Mouse (Mus musculus): Measurements from ENCODE around the gene Ccdc34. TPM values are rescaled to one million over a fixed set of nuclear protein-coding genes. Genes with fewer than 3 reads are reported as not detected.

Ccdc34 gene
- total RNA-seq, 2 experiments from 2014 or later, result 2.5 to 3.4 TPM

DNA sequence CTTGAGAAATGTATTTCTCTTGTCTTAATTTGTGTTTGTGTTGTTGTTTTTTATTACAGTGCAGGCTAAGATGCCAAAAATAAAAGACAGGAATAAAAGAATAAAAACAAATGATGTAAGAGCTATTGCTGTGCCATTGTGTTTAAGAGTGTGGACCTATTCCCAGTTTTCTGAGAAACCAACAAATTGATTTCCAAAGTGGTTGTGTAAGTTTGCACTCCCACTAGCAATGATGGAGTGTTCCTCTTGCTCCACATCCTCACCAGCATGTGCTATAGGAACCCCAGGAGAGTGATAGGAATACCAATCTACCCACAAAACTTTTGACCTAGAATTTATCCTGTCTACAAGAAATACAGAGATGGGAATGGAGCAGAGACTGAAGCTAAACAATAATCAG is 150.7 kb downstream of the Ccdc34 start:
- intact Hi-C loops (cut with DNase I), result no loop called here
- DNase-seq, result no peak

DNA sequence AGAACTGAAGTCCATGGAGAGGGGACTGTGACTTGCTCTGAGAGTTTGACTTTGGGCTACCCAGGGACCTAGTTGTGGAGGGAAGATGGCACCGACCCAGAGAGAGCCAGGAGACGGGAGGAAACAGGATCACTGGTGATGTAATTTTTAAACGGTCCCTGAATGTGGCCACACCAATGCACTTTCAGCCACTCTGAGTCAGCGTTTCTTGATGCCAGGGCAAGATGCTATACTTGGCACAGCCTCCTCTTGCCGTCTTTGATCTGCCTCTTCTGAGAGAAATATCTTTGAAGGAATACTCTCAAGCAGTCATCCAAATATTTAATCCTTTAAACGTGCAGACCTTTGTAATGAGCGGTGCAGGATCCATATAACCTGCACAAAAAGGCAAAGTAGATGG is 154.8 kb downstream of the Ccdc34 start:
- no peak for DNase-seq
- intact Hi-C loops (cut with DNase I), result no loop called here

DNA sequence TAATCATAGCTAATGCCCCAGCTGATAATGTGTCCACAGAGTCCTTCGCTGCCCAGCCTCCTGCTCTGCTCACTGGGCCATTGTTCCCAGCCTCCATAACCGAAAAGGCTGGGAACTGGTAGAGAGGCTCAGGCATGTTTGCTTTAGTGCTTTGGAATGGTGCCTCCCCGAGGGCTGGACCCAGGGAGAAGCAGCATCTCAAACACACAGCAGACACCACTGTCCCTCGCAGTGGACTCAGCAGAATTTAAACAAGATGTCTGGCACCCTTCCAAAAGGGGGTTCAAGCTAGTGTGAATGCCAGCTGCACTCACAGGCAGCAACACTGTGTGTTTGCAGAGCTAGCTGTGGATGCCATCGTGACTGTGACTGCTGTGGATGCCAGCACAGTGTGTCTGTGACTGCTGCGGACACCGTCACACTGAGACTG is 156.2 kb downstream of the Ccdc34 start:
- no peak for DNase-seq
- intact Hi-C loops (cut with DNase I), result no loop called here

DNA sequence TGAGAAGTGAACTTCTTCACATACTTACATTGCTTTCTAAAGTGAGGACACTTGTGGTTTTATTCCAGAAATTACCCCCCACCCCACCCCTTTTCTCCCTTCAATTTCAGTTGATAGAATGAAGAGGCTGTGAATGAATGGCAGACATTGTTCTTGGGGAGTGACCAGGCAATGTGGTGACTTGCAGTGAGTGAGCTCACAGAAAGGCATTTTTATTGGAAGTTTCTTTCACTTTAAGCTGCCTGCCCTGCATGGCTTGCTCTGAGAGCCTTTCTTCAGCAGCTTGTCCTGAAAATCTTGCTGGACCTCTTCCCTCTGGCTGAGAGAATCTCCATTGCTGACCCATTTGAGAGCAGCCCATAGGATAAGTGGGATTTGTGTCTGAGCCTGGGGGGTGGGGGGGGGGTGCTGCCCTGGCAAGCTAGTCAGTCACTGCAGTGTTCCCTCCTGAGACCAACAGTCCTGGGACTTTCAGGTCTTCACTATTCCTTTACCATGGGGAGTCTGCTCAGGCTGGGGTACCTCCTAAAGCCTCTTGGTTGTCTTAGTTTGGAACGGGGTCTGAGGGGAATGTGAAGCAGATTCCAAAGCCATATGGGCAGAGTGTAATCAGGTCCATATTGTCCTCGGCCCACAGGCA is 159.3 kb downstream of the Ccdc34 start:
- no peak for DNase-seq
- intact Hi-C loops (cut with DNase I), result no loop called here

DNA sequence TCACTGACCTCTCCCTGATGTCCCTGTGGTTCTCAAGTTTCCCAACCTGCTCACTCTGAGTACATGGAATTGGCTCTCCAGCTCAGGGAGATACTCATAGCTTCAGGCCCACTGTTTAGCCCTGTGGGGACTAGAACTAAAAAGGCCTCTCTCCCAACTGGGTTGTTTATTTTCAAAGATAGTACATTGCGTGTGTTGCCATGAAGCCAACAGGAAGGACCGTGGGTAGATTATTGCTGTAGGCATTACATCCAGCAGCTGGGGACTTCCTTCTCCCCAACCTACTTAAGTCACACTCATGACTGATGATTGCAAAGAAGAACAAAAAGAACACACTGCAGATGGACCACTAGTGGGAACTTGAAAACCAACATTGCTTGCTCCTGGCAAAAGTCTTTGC is 159.8 kb downstream of the Ccdc34 start:
- DNase-seq, result no peak
- intact Hi-C loops (cut with DNase I), result no loop called here

DNA sequence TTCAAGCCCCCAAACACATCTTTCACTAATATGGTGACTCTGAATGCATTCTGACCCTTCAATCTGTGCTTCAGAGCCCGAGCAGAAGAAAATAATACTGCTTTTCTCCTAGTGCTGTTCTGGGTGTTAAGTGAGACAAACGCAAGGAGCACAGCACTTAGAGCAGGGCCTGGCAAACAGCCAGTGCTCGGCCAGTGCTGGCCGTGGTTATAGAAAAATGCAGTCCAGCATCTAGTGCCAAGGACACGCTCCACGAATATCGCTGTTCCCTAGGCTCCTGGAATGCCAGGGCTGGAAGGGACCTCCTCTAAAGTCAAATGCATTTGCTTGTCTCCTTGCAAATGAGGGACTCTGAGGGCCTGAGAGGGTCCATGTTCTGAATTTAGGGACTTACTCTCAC is 160.3 kb downstream of the Ccdc34 start:
- intact Hi-C loops (cut with DNase I), result no loop called here
- peak in 1 of 2 experiments; percentile 18 for DNase-seq

DNA sequence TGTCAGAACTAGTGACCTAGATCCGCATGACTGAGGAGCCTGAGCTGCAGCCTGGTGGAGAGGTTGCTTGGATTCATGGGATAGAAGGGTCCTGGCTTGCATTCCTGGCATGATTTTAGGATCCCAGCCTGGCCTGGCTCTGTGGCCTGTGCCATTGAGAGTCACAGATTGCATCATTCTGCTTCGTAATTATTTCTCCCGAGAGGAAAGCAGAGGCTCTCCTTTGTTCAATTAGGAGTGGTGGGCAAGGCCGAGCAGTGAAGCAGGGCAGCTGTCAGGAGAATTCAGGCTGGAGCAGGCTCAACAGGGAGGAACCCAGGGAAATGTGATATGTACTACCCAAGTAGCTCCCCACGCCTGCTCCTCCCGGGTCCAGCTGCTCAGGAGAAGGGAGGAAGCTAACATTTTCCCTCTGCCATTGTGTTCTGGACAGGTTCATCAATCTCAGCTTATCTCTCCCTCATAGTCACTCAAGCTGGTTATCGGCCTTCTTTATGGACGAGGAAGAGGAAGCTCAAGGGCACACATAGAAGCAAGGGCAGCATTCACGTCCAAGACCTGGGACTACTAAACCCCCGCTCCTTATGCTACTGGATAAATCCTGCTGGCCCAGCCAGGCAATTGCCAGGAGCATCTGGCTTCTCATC is 162.2 kb downstream of the Ccdc34 start:
- peak; percentile 43 to 45 for DNase-seq
- intact Hi-C loops (cut with DNase I), result no loop called here

DNA sequence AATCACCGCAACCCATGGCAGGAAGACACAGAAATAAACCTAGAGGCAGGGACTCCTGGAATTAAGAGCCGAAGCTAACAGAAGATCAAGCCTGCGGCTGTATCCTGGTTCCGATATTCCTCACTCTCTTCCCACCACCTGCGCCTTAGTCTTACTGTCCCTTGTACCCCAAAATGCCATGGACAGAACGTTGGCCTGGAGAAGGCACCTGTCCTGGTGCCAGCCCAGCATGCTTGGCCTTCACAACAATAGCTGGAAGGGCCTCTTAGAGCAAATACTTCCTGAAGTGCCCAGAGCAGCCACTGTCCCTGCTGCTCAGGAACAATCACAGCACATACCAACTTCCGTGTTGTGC is 162.7 kb downstream of the Ccdc34 start:
- intact Hi-C loops (cut with DNase I), result no loop called here
- DNase-seq, result no peak

DNA sequence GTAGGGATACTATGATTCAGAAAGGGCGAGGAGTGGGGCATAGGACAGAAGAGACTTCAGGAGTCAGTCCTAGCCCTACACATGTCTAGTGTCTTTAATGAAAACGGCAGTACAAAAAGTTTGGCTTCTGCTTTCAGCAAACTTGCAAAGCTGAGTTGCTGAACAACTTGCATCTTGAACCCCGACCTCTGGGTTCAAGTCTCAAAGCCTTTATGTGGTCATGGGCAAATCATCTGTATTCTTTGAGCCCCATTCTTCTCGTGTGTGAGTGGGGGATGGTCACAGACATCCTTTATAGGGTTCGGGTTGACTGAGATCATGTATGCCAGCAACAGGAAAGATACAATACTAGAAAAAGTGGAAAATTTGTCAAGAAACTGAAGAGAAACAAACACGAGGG is 164.0 kb downstream of the Ccdc34 start:
- intact Hi-C loops (cut with DNase I), result no loop called here

DNA sequence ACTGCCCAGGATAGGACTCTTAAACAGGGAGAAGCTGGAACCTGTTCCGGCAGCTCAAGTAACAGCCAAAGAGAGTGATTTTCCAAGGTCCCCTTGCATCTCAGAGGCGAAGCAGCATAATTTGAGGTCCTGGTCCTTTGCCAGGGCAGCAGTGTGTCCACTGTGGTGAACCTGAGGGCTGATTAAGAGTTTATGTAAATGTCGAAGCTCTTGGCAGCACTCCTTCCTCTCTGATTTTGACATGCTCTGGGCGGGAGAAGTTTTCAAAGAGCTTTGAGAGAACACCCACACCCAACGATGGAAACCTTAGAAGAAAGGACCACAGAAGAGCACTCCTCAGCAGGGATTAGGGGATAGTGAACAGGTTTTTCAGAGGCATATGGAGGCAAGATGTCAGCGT is 164.6 kb downstream of the Ccdc34 start:
- no peak for DNase-seq
- intact Hi-C loops (cut with DNase I), result no loop called here

More for the DNA sequence above, 164.0 kb downstream of the Ccdc34 start:
- DNase-seq, result no peak

DNA sequence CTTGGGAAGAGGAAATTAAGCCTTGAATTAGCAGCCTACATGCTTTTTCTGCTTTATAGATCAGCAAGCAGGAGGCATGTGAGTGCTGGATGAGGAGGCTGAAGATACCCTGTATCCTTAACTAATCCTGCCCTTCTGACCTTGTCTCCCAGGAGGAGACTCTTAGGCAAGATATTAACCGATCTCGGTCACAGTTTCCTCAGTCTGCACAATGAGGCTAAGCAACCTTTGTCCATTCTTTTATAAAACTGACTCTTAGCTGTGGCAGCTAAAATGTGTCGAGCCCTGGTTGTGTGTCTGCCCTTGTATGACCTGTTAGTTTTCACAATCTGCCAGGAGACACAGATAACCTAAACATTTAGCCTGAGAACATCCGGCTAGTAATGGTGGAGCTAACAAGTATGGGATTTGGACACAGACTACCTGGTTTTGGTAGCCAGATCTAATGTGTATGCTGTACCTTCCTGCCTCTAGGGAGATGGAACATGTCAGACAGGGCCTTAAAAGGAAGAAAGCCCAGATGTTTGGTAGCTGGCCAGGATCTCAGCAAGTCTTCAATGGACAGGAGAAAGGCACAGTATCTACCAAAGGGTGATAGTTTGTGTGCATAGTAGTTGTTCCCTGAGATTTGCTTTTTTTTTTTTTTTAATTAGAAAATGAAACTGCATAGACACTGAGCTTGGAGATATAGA is 165.3 kb downstream of the Ccdc34 start:
- DNase-seq, result no peak
- intact Hi-C loops (cut with DNase I), result no loop called here

DNA sequence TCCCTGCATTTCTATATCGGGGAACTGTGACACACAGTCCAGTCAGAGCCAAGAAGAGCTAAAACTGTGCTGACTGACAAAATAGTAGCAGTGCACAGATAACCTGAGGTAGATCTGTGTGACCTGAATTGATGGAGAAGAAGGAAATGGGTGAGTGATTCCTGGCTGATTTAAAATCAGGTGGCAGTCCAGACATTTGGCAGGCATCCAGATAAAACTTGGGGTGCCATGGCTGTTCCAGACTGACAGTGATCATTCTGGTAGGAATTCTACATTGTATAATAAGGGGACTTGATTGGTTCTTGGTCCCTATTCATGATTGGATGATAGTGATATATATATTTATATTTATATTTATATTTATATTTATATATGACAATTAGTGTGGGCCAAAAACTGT is 166.5 kb downstream of the Ccdc34 start:
- no peak for DNase-seq
- intact Hi-C loops (cut with DNase I), result no loop called here

DNA sequence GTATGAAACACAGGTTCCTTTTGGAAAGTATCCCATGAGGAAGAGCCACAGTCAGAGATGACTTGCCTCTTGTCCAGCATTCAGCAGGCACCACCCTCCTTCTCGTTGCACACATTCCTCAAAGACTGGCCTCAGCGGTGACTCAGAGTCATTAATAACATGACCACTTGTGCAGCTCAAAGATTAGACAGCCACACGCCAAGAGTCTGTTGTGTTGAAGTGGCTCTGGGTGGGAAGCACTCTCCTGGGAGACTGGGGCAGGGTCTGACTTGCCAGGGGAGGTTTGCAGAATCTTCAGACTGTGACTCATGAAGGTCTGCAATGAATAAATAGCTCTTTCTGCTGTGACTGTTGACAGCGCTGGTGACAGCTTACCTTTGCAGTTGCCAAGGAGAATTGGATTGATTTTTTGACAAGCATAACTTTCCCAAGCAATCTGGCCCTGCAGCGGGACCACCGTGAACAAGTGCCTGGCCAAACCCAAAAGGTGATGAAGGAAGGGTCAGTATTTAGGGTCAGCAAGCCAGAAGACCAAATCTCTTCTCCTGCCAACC is 168.9 kb downstream of the Ccdc34 start:
- DNase-seq, result peak in 1 of 2 experiments; percentile 27

DNA sequence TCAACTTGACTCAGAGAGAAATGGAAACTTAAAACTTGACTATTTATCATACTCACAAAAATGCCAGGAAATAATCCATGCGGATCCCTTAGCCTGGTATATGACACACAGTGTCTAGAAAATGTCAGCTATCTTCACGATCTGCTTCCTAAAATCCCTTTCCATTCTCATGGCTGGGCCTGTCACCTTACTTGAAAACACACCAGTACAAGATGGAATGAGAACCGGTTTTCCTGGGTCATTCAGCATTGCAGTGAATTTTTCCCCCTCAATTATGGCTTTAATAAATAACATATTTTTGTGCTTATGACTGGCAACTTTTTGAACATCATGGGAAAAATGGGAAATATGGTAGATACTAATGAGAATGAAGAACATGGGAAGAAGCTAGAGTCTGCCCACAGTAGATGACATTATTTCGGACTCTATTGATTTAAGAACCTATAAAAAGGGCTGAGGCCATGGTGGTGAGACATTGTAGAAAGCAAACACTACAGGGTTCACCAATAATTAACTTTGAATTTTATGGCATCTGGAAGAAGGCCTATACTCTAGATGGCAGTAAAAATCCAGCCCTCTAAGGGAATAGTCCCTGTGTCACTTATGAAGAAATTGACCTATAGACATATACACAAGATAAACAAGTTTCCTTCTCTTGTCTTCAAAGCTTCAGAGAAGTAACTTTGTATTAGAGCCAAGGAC is 171.2 kb downstream of the Ccdc34 start:
- DNase-seq, result no peak
- intact Hi-C loops (cut with DNase I), result no loop called here

More for the DNA sequence above, 168.9 kb downstream of the Ccdc34 start:
- intact Hi-C loops (cut with DNase I), result no loop called here

DNA sequence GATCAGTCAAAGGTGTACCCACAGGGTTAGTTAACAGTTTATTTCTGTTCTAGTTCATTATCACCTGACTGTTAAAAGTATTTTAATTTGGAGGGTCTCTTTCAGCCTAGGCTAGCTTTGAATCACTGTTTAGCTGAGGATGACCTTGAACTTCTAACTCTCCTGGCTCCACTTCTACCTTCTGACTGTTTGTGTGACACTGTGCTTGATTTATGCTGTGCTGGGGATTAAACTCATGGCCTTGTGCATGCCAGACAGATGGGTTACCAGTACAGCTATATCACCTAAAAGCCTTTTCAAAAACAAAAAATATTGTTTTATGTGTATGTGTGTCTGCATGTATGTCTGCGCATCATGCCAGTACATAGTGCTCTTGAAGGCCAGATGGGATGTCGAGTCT is 172.8 kb downstream of the Ccdc34 start:
- intact Hi-C loops (cut with DNase I), result no loop called here
- DNase-seq, result no peak

DNA sequence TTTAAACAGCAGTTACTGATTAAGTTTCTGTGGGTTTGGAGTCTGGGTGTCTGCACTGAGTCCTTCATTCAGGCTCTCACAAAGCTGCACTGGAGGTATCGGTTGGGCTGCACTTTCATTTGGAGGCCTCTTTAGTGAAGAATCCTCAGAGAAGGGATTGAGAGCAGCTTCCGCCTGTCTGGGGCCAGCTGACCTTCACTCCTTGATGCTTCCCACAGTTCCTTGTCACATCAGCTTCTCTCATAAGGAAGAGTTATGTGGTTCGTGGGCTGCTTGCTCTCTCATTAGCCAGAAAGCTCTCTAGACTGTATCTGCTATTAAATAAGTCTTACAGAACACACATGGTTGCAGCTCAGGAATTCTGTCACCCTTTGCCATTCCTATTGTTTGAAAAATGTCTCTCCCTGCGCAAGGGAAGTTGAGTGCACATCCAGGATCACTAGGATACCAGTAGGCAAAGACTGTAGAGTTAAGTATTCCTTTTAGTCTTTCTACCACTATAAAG is 173.6 kb downstream of the Ccdc34 start:
- intact Hi-C loops (cut with DNase I), result no loop called here
- no peak for DNase-seq

DNA sequence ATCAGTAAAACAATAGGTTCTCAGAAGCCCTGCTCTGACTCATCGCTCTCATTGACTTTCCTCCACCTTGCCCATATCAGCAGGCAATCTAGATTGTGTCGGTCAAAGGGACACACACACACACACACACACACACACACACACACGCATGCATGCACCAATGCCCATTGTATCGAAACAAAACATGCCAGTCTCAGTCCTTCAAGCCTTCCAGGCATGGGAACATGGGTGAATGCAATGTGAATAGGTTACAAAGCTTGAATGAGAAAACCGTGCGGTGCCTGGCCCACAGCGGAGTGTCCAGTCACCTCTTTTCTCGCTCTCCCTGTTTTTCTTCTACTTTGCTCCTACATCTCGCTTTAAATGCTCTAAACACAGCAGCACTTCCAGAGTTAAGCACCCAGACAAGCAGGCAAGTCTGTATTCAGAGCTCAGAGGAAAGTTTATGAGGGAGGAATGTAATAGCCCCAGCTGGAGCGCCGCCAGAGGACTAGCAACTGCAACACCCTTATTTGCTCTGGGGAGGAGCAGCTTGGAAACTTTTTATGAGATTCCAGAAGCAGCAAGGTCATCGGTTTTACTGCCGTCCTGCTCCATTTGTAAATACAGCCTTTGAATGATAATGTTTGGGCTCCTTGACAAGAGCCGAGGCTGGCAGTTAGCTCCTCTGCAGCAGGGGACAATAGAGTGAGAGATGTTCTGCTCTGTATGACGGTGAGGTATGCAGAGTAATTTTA is 174.5 kb downstream of the Ccdc34 start:
- DNase-seq, result peak; percentile 76 to 81
- intact Hi-C loops (cut with DNase I), result no loop called here

DNA sequence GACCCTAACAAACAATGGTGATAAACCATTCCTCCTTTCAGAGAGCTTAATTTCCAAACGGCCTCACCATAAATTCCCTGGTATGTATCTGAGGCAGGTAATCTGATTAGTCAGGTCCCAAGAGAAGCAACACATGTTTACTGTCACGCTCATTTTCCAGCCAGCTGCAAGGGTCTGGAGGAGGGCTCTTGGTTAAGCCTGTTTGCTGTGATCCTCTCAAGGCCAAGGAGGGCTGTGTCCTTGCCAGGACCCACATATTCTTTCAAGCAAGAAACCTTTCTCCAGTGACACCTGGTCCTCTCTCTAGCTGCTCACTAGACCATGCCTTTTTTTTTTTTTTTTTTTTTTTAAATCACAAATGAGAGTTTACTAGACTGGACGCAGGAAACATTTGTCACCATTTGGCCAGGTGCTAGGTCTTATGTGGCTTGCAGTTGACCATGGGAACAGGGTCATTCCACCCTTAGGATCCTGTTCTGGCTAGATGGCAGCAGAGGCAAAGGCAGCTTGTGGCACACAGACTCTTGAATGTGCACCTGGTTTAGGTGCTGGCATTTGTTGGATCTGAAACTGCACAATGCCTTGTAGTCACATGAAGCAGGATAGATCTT is 175.2 kb downstream of the Ccdc34 start:
- intact Hi-C loops (cut with DNase I), result no loop called here
- DNase-seq, result no peak

DNA sequence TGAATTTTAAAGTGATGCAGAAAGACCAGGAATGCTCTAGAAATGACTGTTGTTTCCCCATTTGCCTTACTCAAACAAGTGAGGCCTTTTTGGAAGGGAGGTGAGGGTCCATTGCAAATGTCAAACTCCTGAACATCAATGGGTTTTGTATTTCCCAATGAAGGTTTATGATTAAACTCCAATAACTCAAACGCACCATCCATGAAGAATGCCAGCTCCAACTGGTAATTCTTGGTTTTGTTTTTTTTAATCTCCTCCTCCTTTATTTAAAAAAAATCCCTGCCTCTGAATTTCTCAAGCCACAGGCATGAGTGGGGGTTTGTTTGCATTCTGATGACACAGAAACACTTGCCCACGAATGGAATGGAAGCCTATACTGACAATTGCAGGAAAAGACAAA is 178.9 kb downstream of the Ccdc34 start:
- DNase-seq, result no peak
- intact Hi-C loops (cut with DNase I), result no loop called here

DNA sequence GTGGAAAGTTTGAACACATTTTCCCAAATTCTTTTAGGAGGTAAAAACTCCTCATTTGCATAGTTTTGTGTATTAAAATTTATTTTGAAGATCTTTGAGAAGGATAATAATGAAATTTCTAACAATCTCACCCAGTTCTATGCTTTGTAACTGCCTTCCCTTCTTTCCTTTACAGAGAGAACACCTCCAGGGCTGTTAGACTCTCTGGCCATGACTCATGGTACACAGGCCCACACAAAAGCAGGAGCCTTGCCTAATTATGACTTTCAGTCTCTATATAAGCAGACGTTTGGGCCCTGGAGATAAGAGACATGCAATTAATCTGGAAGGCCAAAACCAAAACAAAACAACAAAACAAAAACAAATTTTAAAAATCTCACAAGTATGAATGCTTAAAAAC is 182.0 kb downstream of the Ccdc34 start:
- intact Hi-C loops (cut with DNase I), result no loop called here
- no peak for DNase-seq
